Mouse (Mus musculus) lung, postnatal 36 days (tissue): ENCODE results near the gene Gfi1b.

Source experiments
- DNase-seq: peaks from one replicate; pipeline ENCODE4 v3.0.0; 2022; ENCODE audit warnings: mixed read lengths

Gfi1b gene

GRCm38 (mm10) chr2:28597733-28598547 lies 23.8 kb downstream of the Gfi1b start:
- DNase-seq, result no peak

- DNase-seq, result no peak
Observed at GRCm38 (mm10) chr2:28596998-28597397, 24.8 kb downstream of the Gfi1b start.

DNA sequence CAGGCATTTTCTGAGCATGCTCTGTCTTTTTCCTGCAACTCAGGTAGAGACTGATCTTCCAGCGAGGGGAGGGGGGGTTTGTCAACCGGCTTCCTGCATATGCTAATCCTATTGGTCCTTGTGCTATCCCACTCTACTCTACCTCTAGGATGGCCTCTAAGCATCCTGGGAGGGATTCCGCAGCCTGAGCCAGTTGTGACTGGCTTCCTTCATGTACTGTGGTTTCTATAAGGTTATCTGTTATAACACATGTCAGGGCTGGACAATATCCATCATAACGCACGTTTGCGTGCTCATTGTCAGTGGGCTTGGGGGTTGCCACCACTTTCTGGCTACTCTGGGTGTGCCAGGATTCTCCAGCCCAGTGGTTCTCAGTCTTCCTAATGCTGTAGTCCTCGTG lies 25.8 kb downstream of the Gfi1b start:
- DNase-seq, result no peak

- peak; percentile 78 for DNase-seq
Observed at GRCm38 (mm10) chr2:28592809-28593208, 29.0 kb downstream of the Gfi1b start.

- DNase-seq, result peak; percentile 46
Observed at GRCm38 (mm10) chr2:28591479-28591878, 30.3 kb downstream of the Gfi1b start.

GRCm38 (mm10) chr2:28588574-28588973 lies 33.2 kb downstream of the Gfi1b start:
- no peak for DNase-seq

GRCm38 (mm10) chr2:28585730-28586129 lies 36.1 kb downstream of the Gfi1b start:
- no peak for DNase-seq

GRCm38 (mm10) chr2:28585043-28585571 lies 36.7 kb downstream of the Gfi1b start:
- DNase-seq, result peak; percentile 93

- DNase-seq, result no peak
Observed at GRCm38 (mm10) chr2:28583651-28584050, 38.1 kb downstream of the Gfi1b start, which contains the start of gene Gtf3c5. Gene Gtf3c5, minus strand, starts transcription at chr2:28583751.

DNA sequence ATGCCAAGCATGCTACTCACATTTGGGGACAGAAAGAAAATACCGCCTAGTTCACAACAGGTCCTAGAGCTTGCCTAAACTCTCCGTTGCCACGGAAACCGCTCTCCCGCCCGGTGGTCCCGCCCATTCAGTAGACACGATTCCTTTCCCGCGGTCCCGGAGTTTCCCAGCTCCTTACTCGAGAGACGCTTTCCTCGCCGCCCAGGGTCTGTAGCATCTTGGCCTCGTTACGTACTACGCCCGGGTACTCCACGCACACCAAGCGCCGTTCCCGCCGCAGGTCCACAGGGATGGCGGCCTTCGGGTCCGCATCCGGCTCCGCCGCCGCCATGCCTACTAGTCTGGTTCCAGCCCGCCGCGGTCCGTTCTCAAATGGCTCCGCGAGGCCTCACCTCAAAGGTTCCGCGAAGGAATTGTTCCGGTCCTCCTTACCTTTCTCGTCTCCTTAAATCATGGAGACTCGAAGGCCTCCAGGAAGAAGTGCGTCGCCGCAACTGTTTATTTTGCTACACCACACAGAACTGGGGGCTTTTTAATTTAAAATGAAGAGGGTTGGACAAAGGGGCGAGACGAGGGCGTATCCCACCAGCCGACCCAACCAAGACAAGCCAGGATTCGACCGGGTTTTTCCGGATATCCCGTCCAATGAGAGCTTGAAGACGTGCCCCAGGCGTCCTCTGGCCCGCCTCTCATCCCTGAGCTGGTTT lies 39.0 kb downstream of the Gfi1b start:
- peak; percentile 92 for DNase-seq

DNA sequence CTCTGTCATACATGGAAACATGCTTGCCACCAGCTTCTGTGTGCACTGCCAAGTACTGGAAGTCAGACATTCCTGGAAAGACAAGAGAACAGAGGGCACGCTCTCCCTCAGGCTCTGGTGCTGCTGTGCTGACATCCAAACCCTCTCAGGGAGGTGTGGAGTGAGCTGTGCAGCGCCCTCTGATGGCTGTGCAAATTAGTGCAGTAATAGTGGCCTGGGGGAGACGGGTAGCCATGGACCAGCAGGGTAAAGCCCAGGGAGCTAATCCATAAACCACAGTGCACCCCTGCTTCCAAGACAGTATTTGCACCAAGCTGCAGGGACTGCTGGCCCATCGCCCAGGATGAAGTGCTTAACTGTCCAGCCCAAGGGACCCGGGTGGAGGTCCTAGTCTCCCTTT lies 43.8 kb downstream of the Gfi1b start:
- DNase-seq, result peak; percentile 40

DNA sequence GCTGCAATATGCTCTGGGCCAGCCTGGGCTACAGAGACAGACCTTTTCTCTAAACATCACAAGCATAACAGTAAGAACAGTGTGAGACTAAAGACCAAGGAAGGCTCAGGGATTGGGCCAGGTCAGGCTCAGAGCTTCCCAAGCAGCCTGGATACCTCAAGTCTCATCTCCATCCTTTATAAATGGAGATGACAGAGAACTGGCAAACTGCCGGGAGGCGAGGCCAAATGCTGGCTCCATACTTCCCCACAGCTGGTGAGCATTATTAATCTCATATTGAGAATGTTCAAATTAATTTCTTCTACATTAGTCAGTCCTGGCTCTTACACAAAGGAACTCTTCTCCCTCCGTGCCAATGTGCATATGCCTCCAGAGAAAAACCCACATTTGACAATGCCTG lies 45.0 kb downstream of the Gfi1b start:
- peak; percentile 56 for DNase-seq

DNA sequence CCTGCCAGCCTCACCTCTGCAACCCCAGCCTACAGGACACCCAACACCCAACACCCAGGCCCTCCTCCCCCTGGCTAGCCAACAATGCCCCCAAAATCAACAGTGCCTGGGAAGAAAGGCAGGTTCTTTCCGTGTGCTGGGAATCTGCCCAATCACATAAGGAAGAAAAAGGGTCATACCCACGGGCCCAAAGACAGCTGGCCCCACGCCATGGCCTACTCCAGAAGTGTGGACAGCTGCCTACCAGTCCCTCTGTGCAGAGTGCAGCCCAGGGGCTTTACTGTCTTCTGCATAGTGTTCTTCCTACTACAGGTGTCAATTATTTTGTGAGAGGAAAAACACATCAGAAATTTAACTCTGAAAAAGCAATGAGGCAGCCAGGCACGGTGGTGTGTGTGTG lies 46.4 kb downstream of the Gfi1b start:
- DNase-seq, result no peak

DNA sequence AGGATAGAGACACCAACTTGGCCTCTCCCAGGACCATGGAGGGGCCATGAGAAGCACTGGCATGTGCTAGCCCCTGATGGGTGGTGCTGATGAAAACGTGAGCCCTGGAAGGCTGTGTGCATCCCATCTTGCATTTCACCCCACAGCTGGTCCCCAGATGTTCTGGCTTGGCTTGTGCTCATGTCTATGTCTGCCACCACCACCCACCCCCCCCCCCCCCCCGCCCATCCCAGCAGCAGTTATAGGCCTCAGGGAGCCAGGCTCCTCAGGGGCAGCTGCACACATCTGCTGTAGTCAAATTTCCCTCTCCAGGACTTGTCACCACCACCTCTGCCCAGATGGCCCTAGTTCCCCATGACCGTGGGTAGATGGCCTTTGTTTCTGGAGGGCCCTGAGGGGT lies 51.9 kb downstream of the Gfi1b start:
- DNase-seq, result peak; percentile 31

DNA sequence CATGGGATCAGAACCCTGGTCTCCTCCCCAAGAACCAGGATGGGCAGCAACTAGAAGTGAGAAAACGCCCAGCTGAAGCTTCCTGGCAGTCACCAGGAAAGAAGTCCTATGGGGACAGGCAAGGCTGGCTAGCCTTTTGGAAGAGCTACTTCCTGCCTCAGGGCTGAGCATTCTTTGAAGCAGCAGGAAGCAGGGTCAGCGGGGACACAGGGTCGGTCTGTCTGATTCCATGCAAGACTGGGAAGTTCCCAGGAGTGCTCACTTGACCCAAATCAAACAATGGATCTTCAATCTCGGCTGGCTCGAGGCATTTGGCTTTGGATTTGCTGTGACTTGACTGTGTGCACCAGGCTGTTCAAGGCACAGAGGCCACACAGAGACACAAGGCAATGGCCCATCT lies 55.2 kb downstream of the Gfi1b start:
- DNase-seq, result peak; percentile 17

GRCm38 (mm10) chr2:28564380-28564779 lies 57.4 kb downstream of the Gfi1b start:
- DNase-seq, result no peak

- no peak for DNase-seq
Observed at GRCm38 (mm10) chr2:28563830-28564229, 58.0 kb downstream of the Gfi1b start.

DNA sequence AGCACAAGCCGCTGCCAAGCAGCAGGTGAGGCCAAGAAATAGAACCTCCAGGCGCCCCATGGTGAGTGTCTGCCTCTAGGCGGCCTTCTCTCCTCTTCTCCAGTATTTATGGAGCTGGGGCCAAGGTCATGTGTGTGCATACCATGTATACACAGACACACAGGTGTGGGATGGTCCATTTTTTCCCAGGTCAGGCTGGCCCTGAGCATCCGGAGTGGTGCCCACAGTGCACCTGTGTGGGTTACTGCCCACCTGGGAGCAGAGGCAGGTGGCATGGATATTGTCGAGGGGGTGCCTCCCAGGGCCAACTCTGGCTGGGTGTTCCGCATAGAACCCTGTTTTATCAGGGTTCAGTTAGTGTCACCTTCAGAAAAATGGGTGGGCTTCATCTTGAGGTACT lies 58.5 kb downstream of the Gfi1b start, which contains the start of gene Cel:
TSS of gene Cel (minus strand) at position 101 of the 400 bp plus-strand sequence.
- DNase-seq, result no peak
